Mouse (Mus musculus) embryonic fibroblast, embryonic 13.5 days (primary cell): ENCODE data around the gene 1700034I23Rik.

Experiments
- CTCF ChIP-seq: IDR thresholded peaks from 2 replicates; pipeline ENCODE4 v1.5.1; 2011; ENCODE audit warnings: mild to moderate bottlenecking, control low read depth, low read length, moderate library complexity, borderline replicate concordance; ENCODE audit not compliant: insufficient read depth
- POLR2A ChIP-seq: IDR thresholded peaks from 2 replicates; pipeline ENCODE4 v1.6.1; 2011; ENCODE audit warnings: low read depth, mild to moderate bottlenecking, control low read depth, low read length, moderate library complexity

GRCm38 (mm10) chr3:40949170-40949902, 47.0 kb upstream of the 1700034I23Rik start, which contains the start of gene Larp1b:
- TF ChIP-seq POLR2A (peak; percentile 85), CTCF (no peak)
